Mouse (Mus musculus) embryonic facial prominence, embryonic 11.5 days (tissue): ENCODE results near the gene Klhdc8a. TPM values are rescaled to one million over a fixed set of nuclear protein-coding genes. Genes with fewer than 3 reads are reported as not detected.
"Not testable (repeated sequence)": the region's sequence is repeated elsewhere in the genome, so short reads cannot be mapped to it uniquely, and the experiment has no call there.

Experiments used
- ATAC-seq: fragments of 200-750 bp; cut with Nextera tagmentation; replicated peaks from 2 replicates; pipeline ENCODE4 v1.8.0; 2017; ENCODE audit warnings: low read depth; ENCODE audit not compliant: insufficient number of reproducible peaks, low FRiP score, low TSS enrichment
- DNase-seq: peaks from one replicate; pipeline ENCODE4 v3.0.0-alpha.2; 2015; ENCODE audit warnings: low spot score
- H3K27ac ChIP-seq: fragments of 300-500 bp; sonication (generic); replicated peaks from 2 replicates; pipeline ENCODE4 v1.5.1; 2014; ENCODE audit warnings: mild to moderate bottlenecking, low read depth, low read length, control low read depth
- H3K27me3 ChIP-seq: fragments of 300-500 bp; sonication (generic); 2 replicates; pipeline ENCODE4 v1.6.1; 2014; ENCODE audit warnings: mild to moderate bottlenecking, low read length, moderate library complexity, mixed read lengths; ENCODE audit not compliant: control insufficient read depth, insufficient read depth
- H3K36me3 ChIP-seq: fragments of 300-500 bp; sonication (generic); replicated peaks from 2 replicates; pipeline ENCODE4 v1.6.1; 2014; ENCODE audit warnings: low read depth, mild to moderate bottlenecking, low read length, moderate library complexity, mixed read lengths; ENCODE audit not compliant: control insufficient read depth, insufficient read depth
- H3K4me1 ChIP-seq: fragments of 300-500 bp; sonication (generic); 2 replicates; pipeline ENCODE4 v1.6.1; 2014; ENCODE audit warnings: low read length, mixed read lengths; ENCODE audit not compliant: control insufficient read depth, insufficient read depth
- H3K4me2 ChIP-seq: fragments of 300-500 bp; sonication (generic); 2 replicates; pipeline ENCODE4 v1.6.1; 2014; ENCODE audit warnings: low read depth, mild to moderate bottlenecking, control low read depth, low read length, moderate library complexity
- H3K4me3 ChIP-seq: fragments of 300-500 bp; sonication (generic); 2 replicates; pipeline ENCODE4 v1.5.1; 2014; ENCODE audit warnings: low read depth, low read length, control low read depth
- H3K9ac ChIP-seq: fragments of 300-500 bp; sonication (generic); replicated peaks from 2 replicates; pipeline ENCODE4 v1.6.1; 2014; ENCODE audit warnings: mild to moderate bottlenecking, control low read depth, low read length
- H3K9me3 ChIP-seq: fragments of 300-500 bp; sonication (generic); replicated peaks from 2 replicates; pipeline ENCODE4 v1.6.1; 2016; ENCODE audit warnings: mild to moderate bottlenecking, low read length, inconsistent platforms, mixed read lengths; ENCODE audit not compliant: control insufficient read depth
- WGBS: fragments of 180-500 bp; shearing (Covaris S2); extraction: QIAGEN DNeasy Blood & Tissue Kit; methylation state at CpG from one replicate; pipeline ENCODE4 v1.1.7; 2014; 5-methylcytosine and 5-hydroxymethylcytosine counted together
- polyA plus RNA-seq: library from polyadenylated mRNA; unstranded; fragments of >200 nt; fragmentation: Nextera tagmentation; extraction: Ambion mirVana; gene quantifications from 2 replicates; pipeline ENCODE4 v1.2.1, GENCODE M21; 2014

The Klhdc8a gene
- polyA plus RNA-seq, 1 experiment from 2014 or later = 0.66 TPM

GRCm38 (mm10) chr1:132266791-132267557, 31.5 kb upstream of the Klhdc8a start:
- no peaks in the 10 kb centered on the region for H3K4me1 ChIP-seq
- H3K36me3 ChIP-seq = no peaks in the 10 kb centered on the region
- H3K9ac ChIP-seq = no peak overlapping the region
- no peaks in the 10 kb centered on the region for H3K9me3 ChIP-seq
- 38% methylated on average over 8 of the region's 8 CpGs for WGBS
- H3K4me2 ChIP-seq = no peak overlapping the region
- no peak overlapping the region for H3K27ac ChIP-seq
- DNase-seq (peak; percentile 24), ATAC-seq (no peak)
- no peaks in the 10 kb centered on the region for H3K27me3 ChIP-seq
- no peak overlapping the region for H3K4me3 ChIP-seq

GRCm38 (mm10) chr1:132267959-132268358, 30.5 kb upstream of the Klhdc8a start:
- WGBS = 64% methylated on average over 2 of the region's 2 CpGs
- no peaks in the 10 kb centered on the region for H3K27me3 ChIP-seq
- H3K36me3 ChIP-seq = no peaks in the 10 kb centered on the region
- ATAC-seq = no peak
- H3K4me2 ChIP-seq = no peak overlapping the region
- DNase-seq = no peak
- H3K27ac ChIP-seq = no peak overlapping the region
- H3K4me3 ChIP-seq = no peak overlapping the region
- no peak overlapping the region for H3K9ac ChIP-seq
- no peaks in the 10 kb centered on the region for H3K4me1 ChIP-seq
- H3K9me3 ChIP-seq = no peaks in the 10 kb centered on the region

- H3K9me3 ChIP-seq = no peaks in the 10 kb centered on the region
- H3K36me3 ChIP-seq = no peaks in the 10 kb centered on the region
- no peaks in the 10 kb centered on the region for H3K4me1 ChIP-seq
- DNase-seq = no peak
- no peak overlapping the region for H3K9ac ChIP-seq
- no peak for ATAC-seq
- no peak overlapping the region for H3K4me2 ChIP-seq
- no peaks in the 10 kb centered on the region for H3K27me3 ChIP-seq
- no peak overlapping the region for H3K27ac ChIP-seq
- 42% methylated on average over 7 of the region's 7 CpGs for WGBS
- no peak overlapping the region for H3K4me3 ChIP-seq
Observed at GRCm38 (mm10) chr1:132268418-132269060, 29.9 kb upstream of the Klhdc8a start.

- no peak for DNase-seq
- Histone ChIP-seq H3K4me1 (no peaks in the 10 kb centered on the region), H3K27me3 (no peaks in the 10 kb centered on the region), H3K36me3 (no peaks in the 10 kb centered on the region), H3K4me2 (no peak overlapping the region), H3K9me3 (no peaks in the 10 kb centered on the region), H3K4me3 (no peak overlapping the region), H3K27ac (no peak overlapping the region), H3K9ac (no peak overlapping the region)
- no peak for ATAC-seq
- 83% methylated on average over 3 of the region's 3 CpGs for WGBS
Observed at GRCm38 (mm10) chr1:132271237-132271636, 27.2 kb upstream of the Klhdc8a start.

- DNase-seq (no peak), ATAC-seq (no peak)
- no peaks in the 10 kb centered on the region for H3K27me3 ChIP-seq
- no peak overlapping the region for H3K4me2 ChIP-seq
- H3K9ac ChIP-seq = no peak overlapping the region
- no peak overlapping the region for H3K27ac ChIP-seq
- no peaks in the 10 kb centered on the region for H3K9me3 ChIP-seq
- H3K4me1 ChIP-seq = no peaks in the 10 kb centered on the region
- H3K4me3 ChIP-seq = no peak overlapping the region
- 73% methylated on average over 3 of the region's 3 CpGs for WGBS
- H3K36me3 ChIP-seq = no peaks in the 10 kb centered on the region
Observed at GRCm38 (mm10) chr1:132276694-132277093, 21.7 kb upstream of the Klhdc8a start.

- no peak overlapping the region for H3K27ac ChIP-seq
- WGBS = 62% methylated on average over 6 of the region's 6 CpGs
- ATAC-seq = no peak
Observed at GRCm38 (mm10) chr1:132277124-132277523, 21.3 kb upstream of the Klhdc8a start.

GRCm38 (mm10) chr1:132280636-132281035, 17.8 kb upstream of the Klhdc8a start:
- not testable (repeated sequence) for ATAC-seq

More at GRCm38 (mm10) chr1:132277124-132277523, 21.3 kb upstream of the Klhdc8a start:
- Histone ChIP-seq H3K9ac (no peak overlapping the region), H3K4me1 (no peaks in the 10 kb centered on the region), H3K9me3 (no peaks in the 10 kb centered on the region), H3K4me2 (no peak overlapping the region), H3K36me3 (no peaks in the 10 kb centered on the region), H3K27me3 (no peaks in the 10 kb centered on the region), H3K4me3 (no peak overlapping the region)
- no peak for DNase-seq

GRCm38 (mm10) chr1:132281523-132282176, 16.8 kb upstream of the Klhdc8a start:
- Histone ChIP-seq H3K4me3 (no peak overlapping the region), H3K4me1 (no peaks in the 10 kb centered on the region), H3K9me3 (no peaks in the 10 kb centered on the region), H3K27me3 (no peaks in the 10 kb centered on the region), H3K36me3 (no peaks in the 10 kb centered on the region), H3K9ac (no peak overlapping the region), H3K4me2 (no peak overlapping the region), H3K27ac (no peak overlapping the region)
- 27% methylated on average over 8 of the region's 8 CpGs for WGBS
- ATAC-seq (no peak), DNase-seq (no peak)

More at GRCm38 (mm10) chr1:132280636-132281035, 17.8 kb upstream of the Klhdc8a start:
- not testable (repeated sequence) for DNase-seq, H3K9ac ChIP-seq, H3K4me3 ChIP-seq, H3K27ac ChIP-seq, H3K9me3 ChIP-seq, H3K36me3 ChIP-seq, H3K4me2 ChIP-seq, H3K27me3 ChIP-seq, H3K4me1 ChIP-seq
- 70% methylated on average over 6 of the region's 6 CpGs for WGBS
